Mouse (Mus musculus) CD4-positive naive resting alpha-beta T cell, adult 57 days (primary cell): ENCODE data around the gene Slc16a12. TPM values are rescaled to one million over a fixed set of nuclear protein-coding genes. Genes with fewer than 3 reads are reported as not detected.

Source experiments
- total RNA-seq: library from RNA; stranded (reverse); gene quantifications from one replicate; pipeline ENCODE4 v1.2.4, GENCODE M21; 2023

Slc16a12 gene
- not detected for total RNA-seq

DNA sequence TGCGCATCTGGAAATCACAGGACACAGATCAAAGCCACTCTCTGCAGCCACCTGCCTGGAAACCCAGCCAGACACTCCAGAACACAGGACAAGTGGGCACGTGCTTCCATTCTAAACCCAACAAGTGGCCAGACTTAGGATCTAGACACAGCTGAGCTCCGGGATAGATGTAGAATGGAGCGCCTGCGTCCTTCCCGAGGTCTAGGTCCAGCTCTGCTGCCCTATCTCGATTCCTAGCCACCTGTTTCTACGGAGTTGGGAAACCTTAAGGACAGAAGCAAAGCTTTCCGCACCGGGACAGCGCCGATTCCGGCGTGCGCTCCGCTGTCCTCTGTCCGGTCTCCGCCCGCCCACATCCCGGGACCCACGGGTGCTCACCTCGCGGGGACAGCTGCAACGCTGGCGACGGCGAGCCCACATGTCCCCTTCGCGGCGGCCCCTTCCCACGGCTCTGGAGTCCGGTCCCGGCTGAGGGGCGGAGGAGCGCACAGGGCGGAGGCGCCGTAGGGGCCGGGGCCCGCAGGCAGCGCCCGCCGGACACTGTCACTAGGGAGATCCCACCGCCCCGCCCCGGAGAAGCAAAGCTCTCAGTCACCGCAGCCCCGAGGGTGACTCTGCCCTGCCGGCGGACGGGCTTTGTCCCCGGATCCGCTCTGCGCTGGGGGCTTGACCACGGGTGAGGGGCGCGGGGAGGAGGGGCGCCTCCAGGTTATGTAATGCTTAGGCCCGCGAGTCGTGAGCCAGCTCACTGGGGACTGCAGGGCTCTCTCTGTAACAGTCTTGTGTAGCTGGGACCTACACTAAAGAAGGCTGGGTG lies at the start of gene Slc16a12:
Gene Slc16a12, minus strand, starts transcription at position 602 of the 817 bp plus-strand sequence.

GRCm38 (mm10) chr19:34640623-34641022 lies 106.5 kb downstream of the Slc16a12 start, which contains the start of the genes Ifit1bl2 and Ifit1:
TSS of gene Ifit1bl2 (minus strand) at chr19:34640743.
TSS of gene Ifit1 (plus strand) at chr19:34640871.

Other genes starting within 250 kb of the Slc16a12 start
- 71.9 TPM for gene Lipa, start 219.8 kb downstream of the Slc16a12 start, total RNA-seq
- gene Ifit2, start 196.6 kb downstream of the Slc16a12 start, total RNA-seq = 18.4 TPM
- 6.6 TPM for gene Ifit3, start 163.8 kb downstream of the Slc16a12 start, total RNA-seq
- 8.3 TPM for gene Ifit1bl1, start 145.3 kb downstream of the Slc16a12 start, total RNA-seq
- gene Ifit3b, start 139.3 kb downstream of the Slc16a12 start, total RNA-seq = 1.2 TPM
- 0.50 TPM for gene Ifit1bl2, start 106.5 kb downstream of the Slc16a12 start, total RNA-seq
- 6.4 TPM for gene Ifit1, start 106.4 kb downstream of the Slc16a12 start, total RNA-seq
- 4.5 TPM for gene Pank1, start 132.2 kb upstream of the Slc16a12 start, total RNA-seq
- 9.6 TPM for gene Kif20b, start 175.1 kb upstream of the Slc16a12 start, total RNA-seq